Mouse (Mus musculus) myocyte (in vitro differentiated cells): ENCODE measurements at regions not wholly inside any gene's neighbourhood (a gene's known extent, or its start where the extent isn't known, plus 50 kb on each side); places are given as distances from the start of the nearest gene placed in this dataset.
"Not testable (repeated sequence)": the region's sequence is repeated elsewhere in the genome, so short reads cannot be mapped to it uniquely, and the experiment has no call there.

Experiments
- CEBPB ChIP-seq: IDR thresholded peaks from 2 replicates; pipeline ENCODE4 v1.6.1; 2011; ENCODE audit warnings: mild to moderate bottlenecking, moderate library complexity; ENCODE audit not compliant: poor library complexity, insufficient read depth, severe bottlenecking
- E2F4 ChIP-seq: IDR thresholded peaks from one replicate; pipeline ENCODE4 v1.6.1; 2011; ENCODE audit warnings: mild to moderate bottlenecking, control low read depth, moderate library complexity; ENCODE audit not compliant: insufficient read depth
- MAX ChIP-seq: IDR thresholded peaks from one replicate; pipeline ENCODE4 v1.6.1; 2011; ENCODE audit warnings: low read depth, mild to moderate bottlenecking, control low read depth
- MYOG ChIP-seq, 3 experiments: IDR thresholded peaks; one replicate each; pipeline ENCODE4 v1.6.1; 2011; ENCODE audit warnings: control low read depth in 2 of 3, low read depth in 2 of 3, mild to moderate bottlenecking in 2 of 3; ENCODE audit not compliant: insufficient read length in 2 of 3, control insufficient read depth in 1 of 3, insufficient read depth in 1 of 3
- POLR2A ChIP-seq: IDR thresholded peaks from one replicate; pipeline ENCODE4 v1.6.1; 2011; ENCODE audit warnings: low read depth, mild to moderate bottlenecking, control low read depth, moderate library complexity; ENCODE audit not compliant: insufficient read length
- REST ChIP-seq: IDR thresholded peaks from one replicate; pipeline ENCODE4 v1.6.1; 2011; ENCODE audit warnings: mild to moderate bottlenecking, control low read depth, moderate library complexity; ENCODE audit not compliant: insufficient read depth, insufficient read length
- SRF ChIP-seq: IDR thresholded peaks from one replicate; pipeline ENCODE4 v1.6.1; 2011; ENCODE audit warnings: low read depth; ENCODE audit not compliant: control insufficient read depth, insufficient read length
- TCF12 ChIP-seq: IDR thresholded peaks from one replicate; pipeline ENCODE4 v1.6.1; 2011; ENCODE audit warnings: mild to moderate bottlenecking, control low read depth; ENCODE audit not compliant: poor library complexity, insufficient read depth, severe bottlenecking
- TCF3 ChIP-seq: IDR thresholded peaks from one replicate; pipeline ENCODE4 v1.6.1; 2011; ENCODE audit warnings: low read depth, control low read depth; ENCODE audit not compliant: insufficient read length
- USF1 ChIP-seq: IDR thresholded peaks from one replicate; pipeline ENCODE4 v1.6.1; 2011; ENCODE audit warnings: low read depth, mild to moderate bottlenecking, control low read depth, moderate library complexity

DNA sequence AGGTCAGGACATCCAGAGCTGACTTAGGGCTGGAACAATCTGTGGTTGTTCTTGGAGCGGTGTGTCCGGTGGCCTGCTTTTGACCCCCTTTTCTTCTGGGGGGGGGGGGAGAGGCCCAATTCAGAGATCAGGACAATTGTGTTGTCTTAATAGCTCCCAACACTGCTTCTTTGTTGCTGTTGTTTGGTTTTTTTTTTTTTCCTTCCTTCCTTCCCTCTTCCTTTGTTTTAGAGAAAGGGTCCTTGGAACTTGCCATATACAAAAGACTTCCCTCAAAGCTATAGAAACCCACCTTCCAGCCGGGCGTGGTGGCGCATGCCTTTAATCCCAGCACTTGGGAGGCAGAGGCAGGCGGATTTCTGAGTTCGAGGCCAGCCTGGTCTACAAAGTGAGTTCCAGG lies 49.8 kb upstream of the Jarid2 start:
- not testable (repeated sequence) for TF ChIP-seq TCF3; TCF12; MAX; SRF; POLR2A; MYOG (IDR thresholded peaks at IDR 0.05; ENCODE audit: control insufficient read depth in 1 of 3, insufficient read depth in 1 of 3, insufficient read length in 2 of 3, low read depth in 2 of 3); CEBPB; REST; E2F4; USF1
